Mouse (Mus musculus) left cerebral cortex, adult 2 months (tissue): ENCODE measurements around the gene Lmbrd2. TPM values are rescaled to one million over a fixed set of nuclear protein-coding genes. Genes with fewer than 3 reads are reported as not detected.

Source experiments
- DNase-seq, 2 experiments: peaks; one replicate each; pipeline ENCODE4 v3.0.0; 2021 to 2022; ENCODE audit warnings: low spot score in 2 of 2, mixed read lengths in 1 of 2; ENCODE audit errors: extremely low spot score in 1 of 2
- H3K27ac ChIP-seq: fragments of 200-600 bp; 2 replicates; pipeline ENCODE4 v1.8.1; 2022
- H3K4me3 ChIP-seq: fragments of 200-600 bp; 2 replicates; pipeline ENCODE4 v1.8.1; 2022
- CTCF ChIP-seq: fragments of 200-600 bp; IDR thresholded peaks from 2 replicates; pipeline ENCODE4 v1.8.1; 2022; ENCODE audit warnings: antibody characterized with exemption, mild to moderate bottlenecking, moderate library complexity
- intact Hi-C: fragments of 180-260 bp; cut with DNase I; formaldehyde crosslinking; loops from one replicate; pipeline ENCODE4 v1.15.1; 2025
- long read RNA-seq, 2 experiments: library from polyadenylated mRNA; stranded (forward); transcript quantifications; one replicate each; pipeline ENCODE4 v2.0.0; 2021; ENCODE audit warnings: borderline mapping rate in 2 of 2
- total RNA-seq, 2 experiments: library from RNA; stranded (reverse); gene quantifications; 2 replicates each; pipeline ENCODE4 v1.2.3; 2021

Gene Lmbrd2
- 10 to 100 TPM; 64.0 to 72.3 TPM for total RNA-seq
- long read RNA-seq, experiment 1, full-length matches to known transcripts, result 26 of 35 reads
- long read RNA-seq, experiment 1, partial matches to known transcripts, result 3 of 35 reads
- long read RNA-seq, experiment 1, other reads (novel, unspliced or antisense), result 6 of 35 reads
- long read RNA-seq, experiment 2, full-length matches to known transcripts, result 11 of 16 reads
- long read RNA-seq, experiment 2, partial matches to known transcripts, result 4 of 16 reads
- long read RNA-seq, experiment 2, other reads (novel, unspliced or antisense), result 1 of 16 reads

GRCm38 (mm10) chr15:9140252-9140680 is at the start of gene Lmbrd2:
Gene Lmbrd2, plus strand, starts transcription at chr15:9140550.
- H3K27ac ChIP-seq, result peak within 1 kb of the TSS; percentile 91
- DNase-seq, result peak; percentile 96 to 97
- TF ChIP-seq CTCF, result no peak
- peak within 1 kb of the TSS; percentile 91 for H3K4me3 ChIP-seq
- intact Hi-C loops, result loop anchor here (5.0 kb wide), 1 partner anchor 1347 kb away; the partner anchor contains the start of genes Brix1 and Rad1

- Histone ChIP-seq H3K4me3 (no peak overlapping the region), H3K27ac (no peak overlapping the region)
- intact Hi-C loops, result no loop called here
- no peak for TF ChIP-seq CTCF
- no peak for DNase-seq
These were observed 49.7 kb upstream of the Lmbrd2 start for GRCm38 (mm10) chr15:9090662-9091061.

GRCm38 (mm10) chr15:9093598-9094365 is 46.6 kb upstream of the Lmbrd2 start:
- intact Hi-C loops, result no loop called here
- no peak overlapping the region; the same call in 1 of the 2 replicates for H3K4me3 ChIP-seq
- TF ChIP-seq CTCF, result no peak
- DNase-seq, result no peak
- H3K27ac ChIP-seq, result no peak overlapping the region

GRCm38 (mm10) chr15:9094366-9094750 is 46.0 kb upstream of the Lmbrd2 start:
- intact Hi-C loops, result no loop called here
- peak overlapping the region; percentile 26; the same call in 1 of the 2 replicates for H3K4me3 ChIP-seq
- TF ChIP-seq CTCF, result no peak

GRCm38 (mm10) chr15:9096865-9097264 is 43.5 kb upstream of the Lmbrd2 start:
- TF ChIP-seq CTCF, result no peak
- intact Hi-C loops, result no loop called here

More at GRCm38 (mm10) chr15:9094366-9094750, 46.0 kb upstream of the Lmbrd2 start:
- H3K27ac ChIP-seq, result no peak overlapping the region
- peak; percentile 29 to 36 for DNase-seq

GRCm38 (mm10) chr15:9100446-9101077 is 39.8 kb upstream of the Lmbrd2 start:
- no peak for DNase-seq
- no peak for TF ChIP-seq CTCF
- Histone ChIP-seq H3K4me3 (no peak overlapping the region), H3K27ac (0 out of 2 replicates have a peak overlapping the region, but pooled peaks have one; percentile 29)
- intact Hi-C loops, result no loop called here

More at GRCm38 (mm10) chr15:9096865-9097264, 43.5 kb upstream of the Lmbrd2 start:
- DNase-seq, result no peak
- H3K27ac ChIP-seq, result no peak overlapping the region
- H3K4me3 ChIP-seq, result no peak overlapping the region

- no peak overlapping the region for H3K27ac ChIP-seq
- intact Hi-C loops, result no loop called here
- H3K4me3 ChIP-seq, result no peak overlapping the region
- DNase-seq, result no peak
- no peak for TF ChIP-seq CTCF
These were observed 33.9 kb upstream of the Lmbrd2 start for GRCm38 (mm10) chr15:9106303-9107074.

- Histone ChIP-seq H3K4me3 (no peak overlapping the region), H3K27ac (no peak overlapping the region)
- intact Hi-C loops, result no loop called here
- no peak for TF ChIP-seq CTCF
- DNase-seq, result no peak
These were observed 29.6 kb upstream of the Lmbrd2 start for GRCm38 (mm10) chr15:9110526-9111347.

GRCm38 (mm10) chr15:9111648-9112047 is 28.7 kb upstream of the Lmbrd2 start:
- intact Hi-C loops, result no loop called here
- Histone ChIP-seq H3K4me3 (no peak overlapping the region), H3K27ac (no peak overlapping the region)
- TF ChIP-seq CTCF, result no peak
- no peak for DNase-seq

- Histone ChIP-seq H3K27ac (no peak overlapping the region), H3K4me3 (no peak overlapping the region)
- intact Hi-C loops, result no loop called here
- no peak for TF ChIP-seq CTCF
- no peak for DNase-seq
These were observed 26.8 kb upstream of the Lmbrd2 start for GRCm38 (mm10) chr15:9113556-9113955.
